Mouse (Mus musculus) heart, embryonic 12.5 days (tissue): ENCODE data around the gene Pex1. TPM values are rescaled to one million over a fixed set of nuclear protein-coding genes. Genes with fewer than 3 reads are reported as not detected.
"Not testable (repeated sequence)": the region's sequence is repeated elsewhere in the genome, so short reads cannot be mapped to it uniquely, and the experiment has no call there.

Source experiments
- ATAC-seq: fragments of 200-750 bp; cut with Nextera tagmentation; 2 replicates; pipeline ENCODE4 v1.8.0; 2017; ENCODE audit warnings: moderate TSS enrichment, moderate library complexity; ENCODE audit not compliant: insufficient number of reproducible peaks, low FRiP score
- H3K27ac ChIP-seq: fragments of 300-500 bp; sonication (generic); 2 replicates; pipeline ENCODE4 v1.5.1; 2016; ENCODE audit warnings: mild to moderate bottlenecking, moderate library complexity; ENCODE audit not compliant: poor library complexity, severe bottlenecking
- H3K27me3 ChIP-seq: fragments of 300-500 bp; sonication (generic); replicated peaks from 2 replicates; pipeline ENCODE4 v1.6.1; 2016; ENCODE audit warnings: mild to moderate bottlenecking, moderate library complexity
- H3K36me3 ChIP-seq: fragments of 300-500 bp; sonication (generic); 2 replicates; pipeline ENCODE4 v1.6.1; 2016; ENCODE audit warnings: mild to moderate bottlenecking, moderate library complexity
- H3K4me1 ChIP-seq: fragments of 300-500 bp; sonication (generic); replicated peaks from 2 replicates; pipeline ENCODE4 v1.6.1; 2016; ENCODE audit warnings: mild to moderate bottlenecking
- H3K4me2 ChIP-seq: fragments of 300-500 bp; sonication (generic); 2 replicates; pipeline ENCODE4 v1.6.1; 2016; ENCODE audit warnings: mild to moderate bottlenecking, moderate library complexity
- H3K4me3 ChIP-seq: fragments of 300-500 bp; sonication (generic); 2 replicates; pipeline ENCODE4 v1.5.1; 2016; ENCODE audit warnings: mild to moderate bottlenecking
- H3K9ac ChIP-seq: fragments of 300-500 bp; sonication (generic); 2 replicates; pipeline ENCODE4 v1.6.1; 2016; ENCODE audit warnings: mild to moderate bottlenecking, moderate library complexity
- H3K9me3 ChIP-seq: fragments of 300-500 bp; sonication (generic); replicated peaks from 2 replicates; pipeline ENCODE4 v1.6.1; 2016; ENCODE audit warnings: mild to moderate bottlenecking, moderate library complexity
- WGBS: fragments of 180-500 bp; shearing (Covaris S2); methylation state at CpG from one replicate; pipeline ENCODE4 v1.1.7; 2016; 5-methylcytosine and 5-hydroxymethylcytosine counted together
- polyA plus RNA-seq: library from polyadenylated mRNA; unstranded; fragments of >200 nt; fragmentation: Nextera tagmentation; extraction: Ambion mirVana; gene quantifications from 2 replicates; pipeline ENCODE4 v1.2.1, GENCODE M21; 2016

Gene Pex1
- polyA plus RNA-seq, 1 experiment from 2014 or later: 12.9 TPM

DNA sequence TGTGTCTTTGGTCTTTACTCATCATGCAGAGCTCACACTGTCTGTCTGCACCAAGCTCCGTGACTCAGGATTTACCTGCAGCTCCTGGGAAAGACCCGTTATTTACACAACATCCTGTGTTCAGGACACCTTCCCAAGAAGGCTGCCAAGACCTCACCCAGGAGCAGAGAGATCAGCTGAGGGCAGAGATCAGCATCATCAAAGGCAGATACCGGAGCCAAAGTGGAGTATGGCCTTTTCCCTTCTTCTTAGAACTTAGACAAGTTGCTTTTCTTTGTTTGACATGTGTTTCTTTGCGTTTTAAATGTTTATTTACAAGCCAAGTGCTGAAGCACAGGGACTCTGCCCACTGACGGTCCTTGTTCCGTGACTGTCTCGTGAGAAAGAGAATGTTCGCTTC is 39.4 kb downstream of the Pex1 start:
- no peaks in the 10 kb centered on the region for H3K27me3 ChIP-seq
- H3K36me3 ChIP-seq: peaks cover 36% of the 10 kb centered on the region
- H3K9me3 ChIP-seq: no peaks in the 10 kb centered on the region
- H3K27ac ChIP-seq: no peak overlapping the region
- H3K4me1 ChIP-seq: 0 out of 2 replicates have a peak, but pooled peaks cover 5% of the 10 kb centered on the region
- H3K4me2 ChIP-seq: no peak overlapping the region
- no peak overlapping the region for H3K4me3 ChIP-seq
- no peak for ATAC-seq
- WGBS: 72% methylated on average over 8 of the region's 8 CpGs
- H3K9ac ChIP-seq: no peak overlapping the region

DNA sequence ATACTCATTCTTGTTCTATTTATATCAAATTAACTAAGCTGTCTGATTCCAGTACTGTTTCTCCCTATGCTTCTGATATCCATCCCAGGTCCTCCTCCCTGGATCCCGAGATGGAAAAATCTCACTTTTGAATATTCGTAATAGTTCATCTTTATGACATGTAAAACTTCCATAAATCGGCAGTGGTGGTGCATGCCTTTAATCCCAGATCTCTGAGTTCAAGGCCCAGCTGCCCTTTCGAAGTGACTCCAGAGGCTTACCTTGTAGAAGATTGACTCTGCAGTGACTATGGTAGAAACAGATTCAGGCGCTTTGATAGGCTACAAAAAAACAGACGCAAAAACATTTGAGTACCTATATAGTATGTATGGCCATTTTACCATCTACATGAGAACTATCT is 48.8 kb downstream of the Pex1 start:
- Histone ChIP-seq H3K9ac (no peak overlapping the region), H3K27ac (no peak overlapping the region), H3K9me3 (no peaks in the 10 kb centered on the region), H3K27me3 (no peaks in the 10 kb centered on the region), H3K36me3 (peaks cover 43% of the 10 kb centered on the region), H3K4me2 (no peak overlapping the region), H3K4me1 (peaks cover 7% of the 10 kb centered on the region), H3K4me3 (no peak overlapping the region)
- 92% methylated on average over 6 of the region's 6 CpGs for WGBS
- no peak for ATAC-seq

DNA sequence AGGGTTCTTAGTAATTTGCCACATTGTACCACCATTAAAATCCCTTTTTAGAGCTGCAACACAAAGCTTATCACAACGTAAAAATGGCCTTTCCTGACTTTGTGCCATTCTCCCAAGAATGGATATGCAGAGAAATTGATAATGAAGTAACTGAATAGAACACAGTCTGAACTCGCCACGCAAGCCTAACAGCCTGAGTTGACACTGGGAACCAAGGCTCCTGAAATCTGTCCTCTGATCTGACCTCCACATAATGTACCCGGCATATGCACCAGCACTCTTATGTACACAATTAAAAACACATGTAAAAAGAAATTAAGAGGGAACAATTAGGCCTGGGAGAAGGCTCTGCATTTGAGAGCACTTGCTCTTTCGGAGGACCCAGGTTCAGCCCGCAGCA is 49.5 kb downstream of the Pex1 start:
- no peaks in the 10 kb centered on the region for H3K9me3 ChIP-seq
- WGBS: 84% methylated on average over 6 of the region's 6 CpGs
- H3K36me3 ChIP-seq: peaks cover 39% of the 10 kb centered on the region
- H3K4me2 ChIP-seq: no peak overlapping the region
- H3K27ac ChIP-seq: no peak overlapping the region
- peaks cover 7% of the 10 kb centered on the region for H3K4me1 ChIP-seq
- no peak overlapping the region for H3K9ac ChIP-seq
- ATAC-seq: no peak
- no peak overlapping the region for H3K4me3 ChIP-seq
- H3K27me3 ChIP-seq: no peaks in the 10 kb centered on the region

DNA sequence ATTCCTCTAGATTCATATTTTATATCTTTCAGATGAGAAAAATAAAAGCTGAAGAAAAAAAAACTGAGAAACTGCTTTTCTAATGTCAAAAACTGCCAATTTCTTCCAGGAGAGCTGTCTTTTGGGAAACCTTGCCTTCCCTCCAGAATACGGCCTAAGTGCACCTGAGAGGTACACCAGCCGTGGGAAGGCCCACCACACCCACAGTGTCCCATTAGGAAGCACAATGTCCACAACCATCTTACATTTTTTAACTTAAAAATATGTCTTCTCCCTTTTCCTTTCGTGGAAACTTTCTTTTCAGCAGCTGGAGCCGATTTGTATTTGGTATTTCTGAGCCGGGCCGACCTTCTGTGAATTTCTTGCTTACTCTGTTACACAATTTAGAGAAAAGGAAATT is 50.7 kb downstream of the Pex1 start:
- Histone ChIP-seq H3K4me2 (peak overlapping the region; percentile 83), H3K27ac (no peak overlapping the region), H3K9me3 (no peaks in the 10 kb centered on the region), H3K4me3 (peak overlapping the region; percentile 96), H3K9ac (peak overlapping the region; percentile 95), H3K4me1 (peaks cover 7% of the 10 kb centered on the region), H3K36me3 (peaks cover 30% of the 10 kb centered on the region), H3K27me3 (no peaks in the 10 kb centered on the region)
- 31% methylated on average over 6 of the region's 6 CpGs for WGBS
- no peak for ATAC-seq

DNA sequence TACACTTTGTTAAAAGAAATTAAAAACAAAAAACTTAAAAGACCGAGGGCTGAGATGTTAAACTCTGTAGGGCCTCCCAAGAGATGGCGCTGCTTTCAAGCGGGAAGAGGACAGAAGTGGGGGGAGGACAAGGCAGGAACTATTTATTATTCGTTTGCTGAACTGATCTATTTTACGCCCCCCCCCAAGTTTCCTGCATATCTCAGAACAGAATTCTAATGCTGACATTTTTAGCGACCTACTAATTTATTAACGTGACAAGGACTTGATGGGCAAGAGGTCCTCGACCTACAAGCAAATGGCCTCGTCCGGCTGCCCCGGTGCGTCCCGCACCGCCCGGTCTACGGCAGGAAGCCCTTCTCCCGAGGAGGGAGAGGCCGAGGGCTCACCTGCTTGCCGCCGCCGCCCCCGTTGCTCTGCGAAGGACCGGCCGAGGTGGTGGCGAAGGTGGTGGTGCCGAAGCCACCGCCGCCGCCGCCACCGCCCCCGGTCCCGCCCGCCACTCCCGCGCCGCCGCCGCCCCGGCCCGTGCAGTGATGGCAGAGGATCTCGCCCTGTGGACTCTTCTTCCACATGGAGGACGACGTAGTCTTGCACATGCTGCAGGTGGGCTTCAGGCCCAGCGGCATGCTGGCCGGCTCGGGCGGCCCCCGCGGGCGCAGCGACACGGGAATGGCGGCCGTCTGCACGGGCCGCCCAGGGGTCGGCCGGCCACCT is 51.3 kb downstream of the Pex1 start:
- H3K27me3 ChIP-seq: no peaks in the 10 kb centered on the region
- no peaks in the 10 kb centered on the region for H3K9me3 ChIP-seq
- H3K4me1 ChIP-seq: peaks cover 7% of the 10 kb centered on the region
- H3K4me2 ChIP-seq: peak overlapping the region; percentile 83
- peak overlapping the region; percentile 96 for H3K4me3 ChIP-seq
- peak; percentile 62 for ATAC-seq
- peak overlapping the region; percentile 95 for H3K9ac ChIP-seq
- peak overlapping the region; percentile 89 for H3K27ac ChIP-seq
- peaks cover 24% of the 10 kb centered on the region for H3K36me3 ChIP-seq
- under 1% methylated on average over 57 of the region's 60 CpGs for WGBS

DNA sequence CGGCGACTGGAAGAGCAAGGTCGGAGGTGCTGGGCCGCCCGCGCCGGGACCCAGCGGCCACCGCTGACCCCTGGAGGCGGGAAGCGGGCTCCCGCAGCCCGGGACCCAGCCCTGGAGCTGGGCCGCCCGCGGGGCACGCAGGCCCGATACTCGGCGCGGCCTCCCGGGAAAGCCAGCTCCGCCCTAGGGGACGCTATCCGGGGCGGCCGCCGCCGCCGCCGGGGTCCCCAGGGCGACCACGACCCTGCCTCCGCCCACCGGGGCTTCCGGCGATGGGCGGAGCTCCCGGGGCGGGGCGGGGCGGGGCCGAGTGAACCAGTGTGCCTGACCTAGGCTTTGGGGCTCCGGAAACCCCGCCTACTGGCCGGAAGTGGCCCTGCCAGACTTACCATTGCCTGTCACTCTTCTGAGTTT is 51.8 kb downstream of the Pex1 start:
- Histone ChIP-seq H3K27me3 (no peaks in the 10 kb centered on the region), H3K9ac (peak overlapping the region; percentile 95), H3K9me3 (no peaks in the 10 kb centered on the region), H3K27ac (peak overlapping the region; percentile 89), H3K4me3 (peak overlapping the region; percentile 96), H3K4me1 (peaks cover 7% of the 10 kb centered on the region), H3K4me2 (peak overlapping the region; percentile 83), H3K36me3 (peaks cover 22% of the 10 kb centered on the region)
- WGBS: under 1% methylated on average over 25 of the region's 46 CpGs
- ATAC-seq: peak; percentile 98

DNA sequence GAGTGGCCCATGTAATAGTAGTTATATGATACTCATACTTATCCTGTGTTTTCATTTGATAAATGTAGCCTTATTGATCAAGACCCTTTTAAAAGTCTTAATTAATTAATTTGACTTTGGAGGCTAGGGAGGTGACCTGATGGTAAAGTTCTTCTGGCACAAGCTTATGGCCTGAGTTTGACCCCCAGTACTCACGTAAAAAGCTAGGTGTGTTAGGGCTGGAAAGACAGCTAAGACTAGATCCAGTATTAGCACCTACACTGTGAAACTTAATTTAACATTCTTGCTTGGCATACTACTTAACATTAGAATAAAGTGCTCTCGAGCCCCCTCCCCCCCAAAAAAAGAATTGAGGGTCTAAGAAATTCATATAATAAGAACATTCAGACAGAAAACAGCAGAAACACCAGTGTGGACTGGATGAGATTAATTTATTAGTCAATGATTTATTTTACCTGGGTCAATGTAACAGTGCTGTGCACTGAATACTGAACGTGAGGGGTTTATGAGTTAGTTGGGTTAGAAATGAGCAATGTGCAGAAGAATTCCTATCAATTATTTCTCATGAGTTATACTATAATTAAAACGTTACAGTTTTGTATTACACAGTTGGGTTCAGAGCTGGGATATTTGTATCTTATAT is 52.5 kb downstream of the Pex1 start:
- WGBS: 56% methylated on average over 4 of the region's 4 CpGs
- peak overlapping the region; percentile 83 for H3K4me2 ChIP-seq
- H3K4me1 ChIP-seq: peaks cover 7% of the 10 kb centered on the region
- no peak overlapping the region; the same call in 1 of the 2 replicates for H3K27ac ChIP-seq
- no peaks in the 10 kb centered on the region for H3K9me3 ChIP-seq
- H3K27me3 ChIP-seq: no peaks in the 10 kb centered on the region
- H3K9ac ChIP-seq: no peak overlapping the region
- H3K4me3 ChIP-seq: peak overlapping the region; percentile 96
- H3K36me3 ChIP-seq: peaks cover 17% of the 10 kb centered on the region
- no peak for ATAC-seq

DNA sequence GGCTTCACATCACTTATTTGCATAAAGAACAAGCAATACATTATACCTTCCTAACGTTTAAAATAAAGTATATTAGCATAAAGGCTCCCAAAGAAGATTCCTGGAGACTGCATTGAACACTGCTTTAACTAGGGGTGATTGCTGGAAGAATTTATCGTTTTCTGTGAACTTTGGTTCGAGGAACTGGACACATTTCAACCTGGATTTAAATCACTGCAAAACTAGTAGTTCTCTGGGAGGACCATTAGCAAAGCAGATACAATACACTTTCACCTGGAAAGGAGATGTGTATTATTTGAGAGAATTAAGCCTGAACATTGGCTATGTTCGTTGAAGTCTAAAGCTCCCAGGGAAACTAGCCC is 53.0 kb downstream of the Pex1 start:
- 72% methylated on average over 4 of the region's 4 CpGs for WGBS
- H3K27me3 ChIP-seq: no peaks in the 10 kb centered on the region
- H3K36me3 ChIP-seq: peaks cover 14% of the 10 kb centered on the region
- peaks cover 7% of the 10 kb centered on the region for H3K4me1 ChIP-seq
- no peak overlapping the region for H3K4me2 ChIP-seq
- no peak overlapping the region for H3K9ac ChIP-seq
- no peak overlapping the region for H3K27ac ChIP-seq
- no peak for ATAC-seq
- H3K9me3 ChIP-seq: no peaks in the 10 kb centered on the region
- H3K4me3 ChIP-seq: no peak overlapping the region

DNA sequence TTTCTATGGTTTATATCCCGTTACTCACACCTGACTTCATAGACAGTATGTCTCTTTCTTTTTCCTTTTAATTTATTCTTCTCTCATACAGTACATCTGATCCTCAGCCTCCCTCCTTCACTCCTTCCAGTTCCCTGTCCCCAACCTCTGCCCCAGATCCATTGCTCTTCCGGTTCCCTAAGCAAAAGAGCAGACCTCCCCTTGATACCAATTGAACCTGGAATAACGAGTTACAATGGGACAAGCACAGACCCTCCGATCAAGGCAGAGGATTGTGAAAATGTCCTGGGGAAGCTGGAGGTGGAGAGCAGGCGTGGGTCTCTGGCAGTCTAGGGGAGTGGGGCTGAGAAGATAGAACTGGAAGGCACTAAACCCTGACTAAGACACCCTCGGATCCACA is 55.0 kb downstream of the Pex1 start, which contains the start of gene Tmbim7:
Tmbim7 (plus strand) TSS at position 301 of the 400 bp plus-strand sequence.
- no peak for ATAC-seq
- 76% methylated on average over 6 of the region's 6 CpGs for WGBS
- H3K9me3 ChIP-seq: no peaks in the 10 kb centered on the region
- H3K4me2 ChIP-seq: no peak within 1 kb of the TSS
- H3K4me1 ChIP-seq: 0 out of 2 replicates have a peak, but pooled peaks cover 3% of the 10 kb centered on the region
- no peaks in the 10 kb centered on the region for H3K27me3 ChIP-seq
- H3K9ac ChIP-seq: no peak within 1 kb of the TSS
- H3K4me3 ChIP-seq: no peak within 1 kb of the TSS
- H3K27ac ChIP-seq: no peak within 1 kb of the TSS
- H3K36me3 ChIP-seq: no peaks in the 10 kb centered on the region

DNA sequence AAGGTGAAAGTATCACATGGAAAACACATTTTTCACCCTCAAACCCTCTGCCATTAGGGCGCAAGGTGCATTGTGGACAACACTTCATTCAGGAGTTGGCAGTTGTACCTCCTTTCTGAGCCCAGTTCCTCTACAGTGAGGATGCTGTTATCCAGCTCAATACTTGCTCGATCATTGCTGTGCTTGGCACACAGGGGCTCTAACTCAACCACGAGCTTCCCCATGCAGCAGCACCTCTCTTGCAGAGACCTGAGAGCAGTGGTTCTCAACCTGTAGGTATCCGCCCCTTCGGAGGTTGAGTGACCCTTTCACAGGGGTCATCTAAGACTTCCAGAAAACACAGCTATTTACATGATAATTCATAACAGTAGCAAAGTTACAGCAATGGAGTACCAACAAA is 55.8 kb downstream of the Pex1 start:
- Histone ChIP-seq H3K4me2 (no peak overlapping the region), H3K27ac (no peak overlapping the region), H3K9me3 (no peaks in the 10 kb centered on the region), H3K36me3 (no peaks in the 10 kb centered on the region), H3K4me1 (0 out of 2 replicates have a peak, but pooled peaks cover under 1% of the 10 kb centered on the region), H3K9ac (no peak overlapping the region), H3K4me3 (no peak overlapping the region), H3K27me3 (no peaks in the 10 kb centered on the region)
- WGBS: 82% methylated on average over 5 of the region's 5 CpGs
- ATAC-seq: no peak

DNA sequence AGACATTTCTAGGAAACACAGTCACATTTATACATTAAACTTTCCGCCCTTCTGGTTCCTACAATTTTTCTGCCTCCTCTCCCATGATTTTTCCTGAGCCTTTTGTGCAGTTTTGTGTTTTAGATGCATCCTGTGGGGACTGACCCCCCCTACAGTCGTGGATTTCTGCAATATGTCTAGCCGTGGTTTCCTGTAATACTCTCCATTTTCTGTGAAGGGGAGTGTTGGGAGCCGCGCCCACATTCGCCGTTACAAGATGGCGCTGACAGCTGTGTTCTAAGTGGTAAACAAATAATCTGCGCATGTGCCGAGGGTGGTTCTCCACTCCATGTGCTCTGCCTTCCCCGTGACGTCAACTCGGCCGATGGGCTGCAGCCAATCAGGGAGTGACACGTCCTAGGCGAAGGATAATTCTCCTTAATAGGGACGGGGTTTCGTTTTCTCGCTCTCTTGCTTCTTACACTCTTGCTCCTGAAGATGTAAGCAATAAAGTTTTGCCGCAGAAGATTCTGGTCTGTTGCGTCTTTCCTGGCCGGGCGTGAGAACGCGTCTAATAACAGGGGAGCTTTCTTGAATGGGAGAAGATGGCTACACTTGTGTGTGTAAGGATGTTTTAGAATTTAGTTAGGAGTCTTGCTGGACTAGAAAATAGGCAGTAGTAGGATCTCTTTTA is 57.2 kb downstream of the Pex1 start:
- not testable (repeated sequence) for H3K4me2 ChIP-seq, H3K9ac ChIP-seq, ATAC-seq, H3K9me3 ChIP-seq, H3K36me3 ChIP-seq, H3K27me3 ChIP-seq, H3K27ac ChIP-seq, H3K4me1 ChIP-seq, H3K4me3 ChIP-seq
- WGBS: 90% methylated on average over 19 of the region's 25 CpGs
